Mouse (Mus musculus) ES-E14 (cell line): ENCODE results near the gene Atp5mpl. TPM values are rescaled to one million over a fixed set of nuclear protein-coding genes. Genes with fewer than 3 reads are reported as not detected.

Experiments used
- DNase-seq: peaks from one replicate; pipeline ENCODE4 v3.0.0-alpha.2; 2013; ENCODE audit warnings: low read depth, low spot score
- H3K27ac ChIP-seq: 2 replicates; pipeline ENCODE4 v1.5.1; 2012; ENCODE audit warnings: low read depth, mild to moderate bottlenecking, low read length, moderate library complexity, mixed read lengths; ENCODE audit not compliant: poor library complexity, insufficient read depth, severe bottlenecking
- H3K36me3 ChIP-seq: 2 replicates; pipeline ENCODE4 v1.6.1; 2012; ENCODE audit warnings: mild to moderate bottlenecking, low read length, moderate library complexity, mixed read lengths; ENCODE audit not compliant: control insufficient read depth, poor library complexity, insufficient read depth, severe bottlenecking
- H3K4me1 ChIP-seq, 2 experiments: fragments of 150-350 bp in 1 of 2; sonication (generic) in 1 of 2; 2 replicates each; pipeline ENCODE4 v1.6.1; 2012; ENCODE audit warnings: low read length in 2 of 2, mild to moderate bottlenecking in 1 of 2, mixed read lengths in 1 of 2; ENCODE audit not compliant: control insufficient read depth in 2 of 2, insufficient read depth in 2 of 2, poor library complexity in 1 of 2
- H3K4me3 ChIP-seq, 2 experiments: fragments of 150-350 bp in 1 of 2; sonication (generic) in 1 of 2; 2 replicates each; pipeline ENCODE4 v1.5.1; 2012; ENCODE audit warnings: low read length in 2 of 2, low read depth in 1 of 2, mild to moderate bottlenecking in 1 of 2, mixed read lengths in 1 of 2; ENCODE audit not compliant: insufficient read depth in 1 of 2, poor library complexity in 1 of 2, severe bottlenecking in 1 of 2
- H3K9ac ChIP-seq: 2 replicates; pipeline ENCODE4 v1.6.1; 2012; ENCODE audit warnings: low read depth, mild to moderate bottlenecking, low read length, mixed read lengths; ENCODE audit not compliant: poor library complexity, insufficient read depth, severe bottlenecking
- H3K9me3 ChIP-seq: fragments of 150-350 bp; sonication (generic); 2 replicates; pipeline ENCODE4 v1.6.1; 2012; ENCODE audit warnings: low read depth, mild to moderate bottlenecking, low read length; ENCODE audit not compliant: control insufficient read depth, insufficient read depth
- CHD2 ChIP-seq: IDR thresholded peaks from 2 replicates; pipeline ENCODE4 v1.6.1; 2014; ENCODE audit warnings: mild to moderate bottlenecking, low read depth, low read length, inconsistent platforms
- HCFC1 ChIP-seq: IDR thresholded peaks from 2 replicates; pipeline ENCODE4 v1.6.1; 2012; ENCODE audit warnings: low read length, inconsistent platforms, borderline replicate concordance; ENCODE audit not compliant: insufficient read depth
- MAFK ChIP-seq: IDR thresholded peaks from 2 replicates; pipeline ENCODE4 v1.6.1; 2014; ENCODE audit warnings: mild to moderate bottlenecking, low read depth, low read length, inconsistent platforms; ENCODE audit not compliant: insufficient read depth
- ZC3H11A ChIP-seq: IDR thresholded peaks from 2 replicates; pipeline ENCODE4 v1.6.1; 2012; ENCODE audit warnings: low read depth, mild to moderate bottlenecking, inconsistent platforms, low read length, borderline replicate concordance
- ZNF384 ChIP-seq: IDR thresholded peaks from 2 replicates; pipeline ENCODE4 v1.6.1; 2012; ENCODE audit warnings: low read depth, low read length, inconsistent platforms
- in situ Hi-C, 2 experiments: fragments of 600-800 bp; cut with MboI; formaldehyde crosslinking; loops; one replicate each; pipeline ENCODE4 v1.15.1; 2025; ENCODE audit warnings: low sequenced_read_pairs in 2 of 2, inconsistent platforms in 1 of 2; ENCODE audit not compliant: unreplicated experiment in 2 of 2
- total RNA-seq: library from RNA; depleted of rRNA; stranded (reverse); fragments of 300-350 nt; gene quantifications from 2 replicates; pipeline ENCODE4 v1.2.3, GENCODE M21; 2012

The Atp5mpl gene
- total RNA-seq, 1 experiment, result 297 TPM

DNA sequence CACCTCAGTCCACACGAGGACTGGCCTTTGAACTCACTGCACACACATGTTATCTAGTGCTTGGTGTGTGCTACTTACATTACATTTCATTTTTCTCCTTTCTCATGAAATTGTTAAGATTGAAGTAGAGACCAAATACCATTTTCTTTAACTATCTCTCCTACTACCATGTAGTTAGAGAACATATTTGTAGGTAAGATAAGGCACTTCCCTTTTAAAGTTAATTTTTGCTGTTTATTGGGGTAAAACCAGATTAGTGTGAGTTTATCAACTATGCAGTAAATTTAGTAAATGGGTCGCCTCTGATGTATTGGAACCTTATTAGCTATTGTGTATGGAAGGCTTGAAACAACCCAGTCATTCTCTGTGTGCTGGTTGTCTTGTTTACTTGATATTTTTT is 16.4 kb upstream of the Atp5mpl start:
- no peak overlapping the region for H3K9ac ChIP-seq
- in situ Hi-C loops, result no loop called here
- no peak overlapping the region for H3K4me3 ChIP-seq
- no peaks in the 10 kb centered on the region for H3K9me3 ChIP-seq
- no peak overlapping the region for H3K27ac ChIP-seq
- DNase-seq, result no peak
- no peaks in the 10 kb centered on the region for H3K4me1 ChIP-seq
- H3K36me3 ChIP-seq, result no peaks in the 10 kb centered on the region
- TF ChIP-seq ZNF384 (no peak), MAFK (no peak), ZC3H11A (no peak), HCFC1 (no peak), CHD2 (no peak)

DNA sequence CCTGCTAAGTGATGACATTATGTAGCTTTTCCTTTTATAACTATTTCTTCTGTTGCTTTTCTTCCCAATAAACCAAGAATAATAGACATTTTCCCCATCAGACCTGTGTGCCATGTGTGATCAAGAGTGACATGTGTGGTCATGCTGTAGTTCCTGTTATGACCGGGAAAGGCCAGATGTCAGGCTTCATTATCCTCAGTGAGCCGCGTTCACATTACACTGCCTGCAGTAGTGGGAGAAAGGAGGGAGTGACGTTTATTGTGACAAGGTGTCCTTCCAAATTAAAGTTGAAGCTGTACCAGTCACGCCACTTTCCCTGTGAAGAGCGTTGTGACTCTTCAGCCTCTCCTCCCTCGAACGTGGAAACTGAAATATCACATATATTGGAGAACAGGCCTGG is 15.1 kb upstream of the Atp5mpl start:
- in situ Hi-C loops, result no loop called here
- no peak overlapping the region for H3K27ac ChIP-seq
- no peak for DNase-seq

DNA sequence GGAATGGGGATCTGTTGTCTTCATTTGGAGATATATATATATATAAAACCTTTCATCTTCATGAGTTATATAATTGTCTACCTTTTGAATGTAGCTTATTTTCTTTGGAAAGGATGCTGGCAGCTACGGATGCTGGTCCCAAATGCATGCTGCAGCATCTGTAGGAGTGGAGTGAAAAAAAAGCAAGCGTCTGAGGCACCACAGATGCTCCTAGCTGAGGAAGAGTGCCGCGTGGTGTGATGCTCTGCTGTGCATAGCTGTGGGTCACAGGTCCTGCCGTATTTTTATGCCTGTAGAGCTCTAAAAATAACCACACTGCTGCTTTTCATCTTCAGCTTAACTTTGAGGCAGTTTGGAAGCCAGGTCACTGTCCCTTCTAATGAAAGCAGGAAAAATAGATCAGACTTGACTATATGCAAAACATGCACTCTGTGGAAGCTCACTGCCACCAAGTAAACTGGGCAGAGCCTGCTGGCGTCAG is 14.2 kb upstream of the Atp5mpl start, which contains the start of gene Rd3l:
Rd3l (minus strand) TSS at position 431 of the 481 bp plus-strand sequence.
- H3K4me3 ChIP-seq, result no peak within 1 kb of the TSS
- DNase-seq, result no peak
- in situ Hi-C loops, result no loop called here
- no peak within 1 kb of the TSS for H3K27ac ChIP-seq
- TF ChIP-seq ZNF384 (no peak), ZC3H11A (no peak), MAFK (no peak), HCFC1 (no peak), CHD2 (no peak)
- peaks cover 0 to 6% of the 10 kb centered on the region in 2 experiments; a peak in 1 of 4 replicates for H3K4me1 ChIP-seq
- no peaks in the 10 kb centered on the region for H3K9me3 ChIP-seq
- H3K36me3 ChIP-seq, result no peaks in the 10 kb centered on the region
- H3K9ac ChIP-seq, result no peak within 1 kb of the TSS

More for the DNA sequence above, 15.1 kb upstream of the Atp5mpl start:
- Histone ChIP-seq H3K4me3 (no peak overlapping the region), H3K4me1 (no peaks in the 10 kb centered on the region), H3K36me3 (no peaks in the 10 kb centered on the region), H3K9me3 (no peaks in the 10 kb centered on the region), H3K9ac (no peak overlapping the region)
- TF ChIP-seq MAFK (no peak), ZC3H11A (no peak), HCFC1 (no peak), ZNF384 (no peak), CHD2 (no peak)

DNA sequence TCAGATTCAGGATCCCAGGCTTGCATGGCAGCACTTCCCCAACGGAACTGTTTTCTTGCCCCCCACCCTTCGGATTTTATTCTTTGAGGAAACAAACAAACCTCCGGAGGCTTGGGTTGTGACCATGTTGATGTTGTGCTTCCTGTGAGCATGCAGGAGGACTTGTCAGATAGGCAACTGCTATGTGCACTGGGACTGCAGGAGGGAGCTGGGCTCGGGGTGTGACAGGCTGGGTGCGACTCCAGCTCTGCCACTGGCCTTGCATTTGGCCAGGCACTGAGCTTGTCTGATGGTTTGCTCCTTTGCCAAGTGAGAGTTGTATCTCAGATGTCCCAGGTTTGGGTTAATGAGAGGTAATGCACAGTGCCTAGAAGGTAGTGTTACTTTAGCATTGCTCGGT is 11.5 kb upstream of the Atp5mpl start:
- Histone ChIP-seq H3K4me1 (peaks cover 0 to 6% of the 10 kb centered on the region in 2 experiments; a peak in 1 of 4 replicates), H3K9me3 (no peaks in the 10 kb centered on the region), H3K4me3 (no peak overlapping the region), H3K36me3 (no peaks in the 10 kb centered on the region), H3K9ac (no peak overlapping the region), H3K27ac (no peak overlapping the region)
- no peak for DNase-seq
- TF ChIP-seq HCFC1, result no peak
- no peak for TF ChIP-seq ZC3H11A
- no peak for TF ChIP-seq ZNF384
- TF ChIP-seq CHD2, result no peak
- no peak for TF ChIP-seq MAFK
- in situ Hi-C loops, result no loop called here

DNA sequence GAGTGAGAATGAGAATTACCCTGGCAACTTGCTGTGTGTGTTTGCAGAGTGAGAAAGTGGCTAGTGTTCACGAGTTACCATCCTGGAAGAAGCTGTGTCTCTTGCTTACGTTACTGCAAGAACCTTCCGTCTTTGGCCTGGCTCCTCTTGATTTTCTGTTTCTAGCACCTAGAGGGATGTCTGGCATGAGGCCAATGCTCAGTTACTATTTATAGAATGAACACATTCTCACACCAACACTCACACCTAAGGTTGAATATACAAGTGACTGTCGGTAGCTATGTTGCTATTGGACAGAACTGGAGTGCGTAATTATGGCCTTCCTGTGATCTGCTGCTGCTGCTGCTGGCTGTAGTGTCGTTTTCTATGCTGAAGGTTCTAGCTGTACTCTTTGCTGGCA is 10.4 kb upstream of the Atp5mpl start:
- Histone ChIP-seq H3K9ac (no peak overlapping the region), H3K27ac (no peak overlapping the region), H3K36me3 (no peaks in the 10 kb centered on the region), H3K4me3 (no peak overlapping the region), H3K9me3 (no peaks in the 10 kb centered on the region), H3K4me1 (peaks cover 0 to 6% of the 10 kb centered on the region in 2 experiments; a peak in 1 of 4 replicates)
- no peak for TF ChIP-seq ZC3H11A
- no peak for TF ChIP-seq ZNF384
- TF ChIP-seq HCFC1, result no peak
- TF ChIP-seq MAFK, result no peak
- no peak for TF ChIP-seq CHD2
- DNase-seq, result no peak
- in situ Hi-C loops, result no loop called here
